Mouse (Mus musculus) small intestine, adult 2 months (tissue): ENCODE results near the gene Cts7. TPM values are rescaled to one million over a fixed set of nuclear protein-coding genes. Genes with fewer than 3 reads are reported as not detected.

Source experiments
- H3K27ac ChIP-seq: fragments of 200-500 bp; 2 replicates; pipeline ENCODE4 v1.5.1; 2012; ENCODE audit warnings: low read depth, low read length, control low read depth, inconsistent platforms; ENCODE audit not compliant: insufficient read depth
- H3K27me3 ChIP-seq: fragments of 200-500 bp; 2 replicates; pipeline ENCODE4 v1.6.1; 2012; ENCODE audit warnings: mild to moderate bottlenecking, moderate library complexity, low read length, inconsistent platforms; ENCODE audit not compliant: control insufficient read depth, insufficient read depth
- H3K36me3 ChIP-seq: fragments of 200-500 bp; 2 replicates; pipeline ENCODE4 v1.6.1; 2012; ENCODE audit warnings: mild to moderate bottlenecking, low read length, control low read depth, inconsistent platforms; ENCODE audit not compliant: control insufficient read depth, insufficient read depth
- H3K4me1 ChIP-seq: fragments of 200-500 bp; 2 replicates; pipeline ENCODE4 v1.6.1; 2012; ENCODE audit warnings: low read length, inconsistent platforms, mixed read lengths; ENCODE audit not compliant: control insufficient read depth, insufficient read depth, insufficient read length
- H3K4me3 ChIP-seq: fragments of 200-500 bp; 2 replicates; pipeline ENCODE4 v1.5.1; 2012; ENCODE audit warnings: low read depth, mild to moderate bottlenecking, control low read depth, inconsistent platforms, low read length, moderate library complexity
- POLR2A ChIP-seq: fragments of 200-500 bp; IDR thresholded peaks from 2 replicates; pipeline ENCODE4 v1.6.1; 2012; ENCODE audit warnings: low read depth, mild to moderate bottlenecking, control low read depth, inconsistent platforms, low read length, moderate library complexity
- polyA plus RNA-seq: library from polyadenylated mRNA; depleted of rRNA; stranded (reverse); fragments of >200 nt; gene quantifications from 2 replicates; pipeline ENCODE4 v1.2.3, GENCODE M21; 2012; rRNA removed

Cts7 gene
- not detected in 2 replicates for polyA plus RNA-seq

DNA sequence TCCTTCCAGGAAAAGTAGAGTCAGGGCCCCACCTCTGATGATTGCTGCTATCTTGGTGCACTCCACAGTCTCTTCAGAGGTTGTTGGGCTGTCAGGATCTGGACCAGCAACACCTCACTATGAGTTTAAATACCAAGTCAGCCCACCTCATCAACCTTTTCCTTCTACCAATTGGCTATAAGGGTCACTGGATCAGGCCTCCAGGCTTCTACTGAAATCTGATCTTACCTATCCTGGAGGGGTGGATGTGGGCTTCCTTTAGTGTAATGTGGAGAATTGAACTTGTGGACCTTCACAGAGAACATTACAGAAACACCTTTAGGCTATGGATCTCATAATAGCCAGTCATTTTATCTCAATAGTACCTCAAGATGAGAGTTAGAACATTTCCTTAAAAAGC lies at the start of gene Cts7:
Cts7 (minus strand) TSS at position 101 of the 400 bp plus-strand sequence.
- Histone ChIP-seq H3K4me1 (no peaks in the 10 kb centered on the region), H3K36me3 (no peaks in the 10 kb centered on the region), H3K27me3 (no peaks in the 10 kb centered on the region; the same call in 1 of the 2 replicates), H3K4me3 (no peak within 1 kb of the TSS), H3K27ac (no peak within 1 kb of the TSS)
- no peak for TF ChIP-seq POLR2A

Other genes with a start within 250 kb of the Cts7 start
- gene Ctsr, start 193.9 kb downstream of the Cts7 start, polyA plus RNA-seq, result not detected in 2 replicates
- gene Cts6, start 154.8 kb downstream of the Cts7 start, polyA plus RNA-seq, result not detected in 2 replicates
- not detected in 2 replicates for gene Cts8, start 102.8 kb downstream of the Cts7 start, polyA plus RNA-seq
- gene Gm49398, start 69.4 kb downstream of the Cts7 start, polyA plus RNA-seq, result not detected in 2 replicates
- not detected in 2 replicates for gene Ctsm, start 183.6 kb upstream of the Cts7 start, polyA plus RNA-seq
- not detected in 2 replicates for gene Gm49352, start 210.0 kb upstream of the Cts7 start, polyA plus RNA-seq
- gene Cts3, start 211.9 kb upstream of the Cts7 start, polyA plus RNA-seq, result not detected in 2 replicates